Mouse (Mus musculus) megakaryocyte, embryonic 14.5 days (primary cell): ENCODE data around the gene Gna12.

Experiments
- FLI1 ChIP-seq: IDR thresholded peaks from 2 replicates; pipeline ENCODE4 v1.6.1; 2012; ENCODE audit warnings: low read length, inconsistent platforms, mixed read lengths
- GATA1 ChIP-seq: IDR thresholded peaks from 3 replicates; pipeline ENCODE4 v1.6.1; 2012; ENCODE audit warnings: mixed read lengths, low read length, inconsistent platforms, borderline replicate concordance

GRCm38 (mm10) chr5:140792233-140792632 lies 38.0 kb downstream of the Gna12 start:
- TF ChIP-seq GATA1 (no peak), FLI1 (no peak)
